Mouse (Mus musculus) liver, embryonic 13.5 days (tissue): Measurements from ENCODE around the gene AB124611. TPM values are rescaled to one million over a fixed set of nuclear protein-coding genes. Genes with fewer than 3 reads are reported as not detected.
A peak's percentile ranks its signal among the peaks of the same experiment; 100 is the strongest.
"Not testable (repeated sequence)": the region's sequence is repeated elsewhere in the genome, so short reads cannot be mapped to it uniquely, and the experiment has no call there.

Experiments
- ATAC-seq: fragments of 200-750 bp; cut with Nextera tagmentation; 2 replicates; pipeline ENCODE4 v1.8.0; 2017; ENCODE audit warnings: low read depth, mild to moderate bottlenecking, moderate number of reproducible peaks, moderate library complexity
- DNase-seq: peaks from one replicate; pipeline ENCODE4 v3.0.0; 2022
- H3K27ac ChIP-seq: fragments of 300-500 bp; sonication (generic); 2 replicates; pipeline ENCODE4 v1.5.1; 2015; ENCODE audit warnings: moderate library complexity, mild to moderate bottlenecking, inconsistent platforms
- H3K27me3 ChIP-seq: fragments of 300-500 bp; sonication (generic); 2 replicates; pipeline ENCODE4 v1.6.1; 2015; ENCODE audit warnings: mild to moderate bottlenecking, inconsistent platforms
- H3K36me3 ChIP-seq: fragments of 300-500 bp; sonication (generic); 2 replicates; pipeline ENCODE4 v1.6.1; 2015; ENCODE audit warnings: mild to moderate bottlenecking, inconsistent platforms
- H3K4me1 ChIP-seq: fragments of 300-500 bp; sonication (generic); replicated peaks from 2 replicates; pipeline ENCODE4 v1.6.1; 2015; ENCODE audit warnings: inconsistent platforms
- H3K4me2 ChIP-seq: fragments of 300-500 bp; sonication (generic); 2 replicates; pipeline ENCODE4 v1.6.1; 2015; ENCODE audit warnings: inconsistent platforms, mild to moderate bottlenecking, moderate library complexity
- H3K4me3 ChIP-seq: fragments of 300-500 bp; sonication (generic); replicated peaks from 2 replicates; pipeline ENCODE4 v1.5.1; 2015; ENCODE audit warnings: mild to moderate bottlenecking, inconsistent platforms
- H3K9ac ChIP-seq: fragments of 300-500 bp; sonication (generic); 2 replicates; pipeline ENCODE4 v1.6.1; 2015; ENCODE audit warnings: mild to moderate bottlenecking, inconsistent platforms
- H3K9me3 ChIP-seq: fragments of 300-500 bp; sonication (generic); replicated peaks from 2 replicates; pipeline ENCODE4 v1.6.1; 2016; ENCODE audit warnings: inconsistent platforms
- WGBS: fragments of 180-500 bp; shearing (Covaris S2); methylation state at CpG from one replicate; pipeline ENCODE4 v1.1.7; 2015; ENCODE audit not compliant: insufficient replicate concordance; 5-methylcytosine and 5-hydroxymethylcytosine counted together
- polyA plus RNA-seq: library from polyadenylated mRNA; unstranded; fragments of >200 nt; fragmentation: Nextera tagmentation; extraction: Ambion mirVana; gene quantifications from 2 replicates; pipeline ENCODE4 v1.2.1, GENCODE M21; 2015

The AB124611 gene
- polyA plus RNA-seq, 1 experiment from 2014 or later, result 4.1 TPM

DNA sequence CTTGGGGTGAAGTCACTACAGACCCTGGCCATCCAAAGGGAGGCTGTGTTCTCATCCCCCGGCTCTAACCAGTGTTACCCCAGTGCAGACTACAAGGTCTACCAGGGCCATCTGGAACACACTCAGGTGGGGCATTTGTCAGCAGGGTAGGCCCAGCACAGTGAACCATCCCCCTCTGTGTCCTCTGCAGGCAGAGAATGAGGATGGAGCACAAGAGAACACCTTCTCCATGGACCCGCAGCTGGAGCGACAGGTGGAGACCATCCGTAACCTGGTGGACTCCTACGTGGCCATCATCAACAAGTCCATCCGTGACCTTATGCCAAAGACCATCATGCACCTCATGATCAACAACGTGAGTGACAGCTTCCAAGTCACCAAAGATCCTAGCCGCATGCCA is 22.6 kb upstream of the AB124611 start:
- Histone ChIP-seq H3K4me2 (no peak overlapping the region), H3K4me3 (no peak overlapping the region), H3K9ac (no peak overlapping the region), H3K9me3 (no peaks in the 10 kb centered on the region), H3K27ac (no peak overlapping the region), H3K27me3 (no peaks in the 10 kb centered on the region), H3K36me3 (peaks cover 76% of the 10 kb centered on the region), H3K4me1 (no peaks in the 10 kb centered on the region)
- DNase-seq (no peak), ATAC-seq (no peak)
- 91% methylated on average over 8 of the region's 8 CpGs for WGBS

- DNase-seq (no peak), ATAC-seq (no peak)
- no peak overlapping the region for H3K27ac ChIP-seq
- no peaks in the 10 kb centered on the region for H3K27me3 ChIP-seq
- peaks cover 64% of the 10 kb centered on the region for H3K36me3 ChIP-seq
- no peak overlapping the region for H3K9ac ChIP-seq
- H3K4me3 ChIP-seq, result no peak overlapping the region
- no peak overlapping the region for H3K4me2 ChIP-seq
- H3K9me3 ChIP-seq, result no peaks in the 10 kb centered on the region
- peaks cover 21% of the 10 kb centered on the region for H3K4me1 ChIP-seq
These were observed 20.2 kb upstream of the AB124611 start for GRCm38 (mm10) chr9:21505767-21506166.

DNA sequence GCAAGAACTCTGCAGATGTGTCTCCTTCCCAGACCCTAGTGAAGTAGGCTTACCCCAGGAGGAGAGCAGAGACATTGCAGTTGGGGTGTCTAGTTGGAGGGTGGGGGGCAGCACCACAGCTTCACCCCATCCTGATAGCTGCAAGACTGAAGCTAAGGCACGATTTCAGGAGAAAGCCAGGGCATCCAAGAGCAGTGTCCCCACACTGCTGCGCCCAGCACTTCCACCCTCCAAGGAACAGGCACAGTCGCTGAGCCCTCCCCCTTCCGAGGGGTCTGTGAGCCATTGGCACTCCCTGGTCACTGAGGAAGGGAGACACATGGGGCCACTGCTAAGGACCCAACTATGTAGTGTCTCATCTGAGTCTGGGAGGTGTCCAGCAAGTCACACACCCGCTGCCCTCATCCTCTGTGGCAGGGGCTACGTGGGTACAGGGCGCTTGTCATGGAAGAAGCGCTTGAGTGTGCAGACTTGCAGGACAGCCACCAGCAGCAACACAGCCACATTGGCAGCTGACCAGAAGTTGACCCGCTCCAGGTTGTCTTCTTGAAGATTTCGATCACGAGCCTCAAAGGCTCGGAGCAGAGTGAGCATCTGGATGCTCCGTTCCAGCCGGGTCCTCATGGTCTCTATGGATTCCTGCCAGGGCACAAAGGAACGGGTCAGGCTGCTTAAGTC is 18.1 kb upstream of the AB124611 start:
- 86% methylated on average over 15 of the region's 15 CpGs for WGBS
- DNase-seq (no peak), ATAC-seq (no peak)
- no peaks in the 10 kb centered on the region for H3K27me3 ChIP-seq
- no peak overlapping the region for H3K9ac ChIP-seq
- no peak overlapping the region for H3K4me2 ChIP-seq
- no peak overlapping the region for H3K27ac ChIP-seq
- H3K36me3 ChIP-seq, result peaks cover 61% of the 10 kb centered on the region
- H3K9me3 ChIP-seq, result no peaks in the 10 kb centered on the region
- peaks cover 31% of the 10 kb centered on the region for H3K4me1 ChIP-seq
- no peak overlapping the region for H3K4me3 ChIP-seq

- Histone ChIP-seq H3K4me1 (peaks cover 31% of the 10 kb centered on the region), H3K27ac (peak overlapping the region; percentile 84; the same call in 1 of the 2 replicates), H3K4me2 (peak overlapping the region; percentile 79), H3K36me3 (peaks cover 51% of the 10 kb centered on the region), H3K9me3 (no peaks in the 10 kb centered on the region; the same call in 1 of the 2 replicates), H3K9ac (peak overlapping the region; percentile 78), H3K27me3 (no peaks in the 10 kb centered on the region), H3K4me3 (peak overlapping the region; percentile 79)
- ATAC-seq, result no peak
- 69% methylated on average over 7 of the region's 7 CpGs for WGBS
- DNase-seq, result no peak
These were observed 17.0 kb upstream of the AB124611 start for GRCm38 (mm10) chr9:21508871-21509404.

DNA sequence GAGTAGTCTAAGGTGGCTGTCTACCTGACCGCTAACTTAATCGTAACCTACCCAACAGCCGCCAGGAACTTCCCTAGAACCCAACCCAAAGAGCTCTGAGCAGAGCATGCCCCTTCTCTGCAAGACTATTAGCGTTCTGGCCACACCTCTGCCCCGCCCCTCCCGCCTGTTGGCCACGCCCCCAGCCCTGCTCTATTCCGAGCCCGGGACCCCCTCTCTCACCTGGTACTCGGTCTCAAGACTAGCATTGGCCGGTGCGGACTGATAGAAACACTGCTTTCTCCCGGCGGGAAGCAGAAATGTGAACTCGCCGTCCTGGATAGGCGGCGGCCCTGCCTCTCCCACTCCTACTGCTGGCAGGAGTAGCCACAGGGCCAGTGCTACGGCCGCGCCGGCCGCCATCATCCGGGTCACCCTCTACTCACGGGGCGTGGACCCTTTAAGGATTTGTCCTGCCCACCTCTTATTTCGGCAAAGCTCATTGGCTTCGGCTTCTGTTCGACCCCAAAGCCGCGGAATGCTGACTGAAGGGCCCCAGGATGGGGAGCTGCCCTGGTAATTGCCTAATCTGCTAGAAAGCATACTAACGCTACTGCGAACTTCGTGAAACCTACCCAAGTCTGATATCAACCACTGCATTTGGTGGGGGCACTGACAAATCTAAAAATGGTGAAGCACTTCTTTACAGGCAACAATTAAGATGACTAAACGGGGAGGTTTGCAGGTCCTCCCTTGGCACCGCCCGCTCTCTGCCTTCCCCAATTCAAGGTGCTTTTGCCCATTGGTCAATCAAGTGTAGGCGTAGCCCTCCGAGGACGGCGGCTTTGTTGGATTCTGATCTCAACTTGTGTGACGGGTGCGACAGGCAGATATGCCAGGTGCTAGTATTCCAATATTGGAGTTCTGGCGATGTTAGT is 15.9 kb upstream of the AB124611 start, which contains the start of gene Tmed1:
TSS of gene Tmed1 (minus strand) at position 481 of the 917 bp plus-strand sequence.
- ATAC-seq, result peak; percentile 94
- H3K27ac ChIP-seq, result peak within 1 kb of the TSS; percentile 84
- H3K4me2 ChIP-seq, result peak within 1 kb of the TSS; percentile 79
- no peaks in the 10 kb centered on the region for H3K27me3 ChIP-seq
- H3K9ac ChIP-seq, result peak within 1 kb of the TSS; percentile 78
- H3K9me3 ChIP-seq, result no peaks in the 10 kb centered on the region; the same call in 1 of the 2 replicates
- peaks cover 40% of the 10 kb centered on the region for H3K36me3 ChIP-seq
- H3K4me3 ChIP-seq, result peak within 1 kb of the TSS; percentile 79
- DNase-seq, result peak; percentile 90
- under 1% methylated on average over 44 of the region's 44 CpGs for WGBS
- H3K4me1 ChIP-seq, result peaks cover 37% of the 10 kb centered on the region

- Histone ChIP-seq H3K36me3 (peaks cover 34% of the 10 kb centered on the region), H3K4me2 (peak overlapping the region; percentile 79), H3K27me3 (no peaks in the 10 kb centered on the region), H3K9ac (peak overlapping the region; percentile 78), H3K27ac (peak overlapping the region; percentile 84), H3K4me1 (peaks cover 37% of the 10 kb centered on the region), H3K9me3 (no peaks in the 10 kb centered on the region; the same call in 1 of the 2 replicates), H3K4me3 (peak overlapping the region; percentile 79)
- 4% methylated on average over 7 of the region's 7 CpGs for WGBS
- no peak for DNase-seq
- no peak; the same call in 1 of the 2 replicates for ATAC-seq
These were observed 15.3 kb upstream of the AB124611 start for GRCm38 (mm10) chr9:21510689-21511015.

DNA sequence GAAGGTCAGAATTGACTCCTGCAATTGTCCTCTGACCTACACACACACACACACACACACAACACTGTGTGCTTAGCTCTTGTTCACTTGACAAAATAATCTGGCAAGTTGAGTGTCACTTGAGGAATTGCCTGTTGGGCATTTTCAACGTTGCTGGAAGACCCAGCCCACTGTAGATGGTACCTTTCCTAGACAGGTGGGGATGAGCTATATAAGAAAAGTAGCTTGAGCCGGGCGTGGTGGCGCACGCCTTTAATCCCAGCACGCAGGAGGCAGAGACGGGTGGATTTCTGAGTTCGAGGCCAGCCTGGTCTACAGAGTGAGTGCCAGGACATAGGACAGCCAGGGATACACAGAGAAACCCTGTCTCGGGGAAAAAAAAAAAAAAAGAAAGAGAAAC is 14.9 kb upstream of the AB124611 start:
- Histone ChIP-seq H3K4me1 (peaks cover 37% of the 10 kb centered on the region), H3K4me3 (peak overlapping the region; percentile 79), H3K27ac (peak overlapping the region; percentile 84), H3K9me3 (no peaks in the 10 kb centered on the region; the same call in 1 of the 2 replicates), H3K4me2 (peak overlapping the region; percentile 79), H3K9ac (peak overlapping the region; percentile 78), H3K36me3 (peaks cover 30% of the 10 kb centered on the region), H3K27me3 (no peaks in the 10 kb centered on the region)
- ATAC-seq, result no peak
- 69% methylated on average over 9 of the region's 9 CpGs for WGBS
- no peak for DNase-seq

DNA sequence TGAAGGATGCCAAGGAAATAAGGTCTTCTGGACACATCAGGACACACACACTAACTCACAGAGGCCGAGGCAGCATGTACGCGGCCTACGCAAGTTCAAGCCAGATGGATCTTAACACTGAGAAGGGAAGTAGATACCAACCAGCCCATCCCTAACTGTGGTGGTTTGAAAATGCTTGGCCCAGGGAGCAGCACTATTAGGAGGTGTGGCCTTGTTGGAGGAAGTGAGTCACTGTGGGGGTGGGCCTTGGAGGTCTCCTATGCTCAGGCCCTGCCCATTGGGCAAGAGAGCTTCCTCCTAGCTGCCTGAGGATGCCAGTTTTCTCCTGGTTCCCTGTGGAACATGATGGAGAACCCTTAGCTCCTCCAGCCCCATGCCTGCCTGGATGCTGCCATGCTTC is 12.5 kb upstream of the AB124611 start:
- no peak overlapping the region for H3K9ac ChIP-seq
- peaks cover 36% of the 10 kb centered on the region for H3K4me1 ChIP-seq
- DNase-seq, result no peak
- H3K27me3 ChIP-seq, result no peaks in the 10 kb centered on the region
- ATAC-seq, result no peak
- H3K4me2 ChIP-seq, result no peak overlapping the region
- 97% methylated on average over 4 of the region's 4 CpGs for WGBS
- no peak overlapping the region for H3K4me3 ChIP-seq
- H3K36me3 ChIP-seq, result peaks cover 6% of the 10 kb centered on the region
- H3K9me3 ChIP-seq, result no peaks in the 10 kb centered on the region; the same call in 1 of the 2 replicates
- H3K27ac ChIP-seq, result no peak overlapping the region

DNA sequence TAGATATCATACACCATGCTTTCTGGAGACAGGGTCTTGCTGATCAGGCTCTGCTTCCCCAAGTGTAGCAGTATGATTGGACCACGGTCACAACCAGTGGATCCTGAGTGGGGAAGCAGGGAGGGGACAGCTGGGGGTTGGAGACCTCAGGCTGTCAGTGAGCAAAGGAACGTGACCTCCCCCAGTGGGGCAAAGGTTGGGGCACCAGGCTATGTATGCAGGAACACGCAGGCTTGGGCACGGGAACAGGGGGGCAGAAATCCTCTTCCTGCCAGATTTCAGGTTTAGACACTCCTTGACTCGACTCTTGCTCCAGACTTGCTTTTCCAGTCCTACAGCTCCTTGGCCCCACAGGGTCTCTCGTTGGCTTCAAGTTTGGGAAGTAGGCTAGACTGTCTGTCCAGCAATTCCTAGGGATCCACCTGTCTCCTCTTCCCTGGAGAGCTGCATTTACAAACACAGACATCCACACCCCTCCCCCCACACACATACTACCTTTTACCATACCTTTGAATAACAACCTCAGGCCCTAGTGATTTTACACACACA is 8.0 kb upstream of the AB124611 start:
- H3K27me3 ChIP-seq, result no peaks in the 10 kb centered on the region
- no peak overlapping the region for H3K4me3 ChIP-seq
- WGBS, result 65% methylated on average over 6 of the region's 6 CpGs
- ATAC-seq (no peak), DNase-seq (no peak)
- no peak overlapping the region for H3K9ac ChIP-seq
- no peak overlapping the region for H3K4me2 ChIP-seq
- no peaks in the 10 kb centered on the region; the same call in 1 of the 2 replicates for H3K9me3 ChIP-seq
- H3K4me1 ChIP-seq, result peaks cover 6% of the 10 kb centered on the region
- H3K27ac ChIP-seq, result no peak overlapping the region
- H3K36me3 ChIP-seq, result no peaks in the 10 kb centered on the region

DNA sequence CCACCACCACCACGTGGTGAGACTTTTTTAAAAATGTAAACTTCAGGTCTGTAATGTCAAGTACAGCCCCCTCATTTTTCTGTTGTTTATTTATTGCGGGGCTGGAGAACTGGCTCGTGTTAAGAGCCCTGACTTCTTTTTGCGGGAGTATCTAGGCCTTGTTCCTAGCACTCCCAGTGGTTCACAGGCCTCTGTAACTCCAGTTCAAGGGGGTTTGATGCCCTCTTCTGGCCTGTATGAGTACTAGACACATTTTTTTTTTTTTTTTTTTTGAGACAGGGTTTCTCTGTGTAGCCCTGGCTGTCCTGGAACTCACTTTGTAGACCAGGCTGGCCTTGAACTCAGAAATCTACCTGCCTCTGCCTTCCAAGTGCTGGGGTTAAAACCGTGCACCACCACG is 7.3 kb upstream of the AB124611 start:
- not testable (repeated sequence) for H3K36me3 ChIP-seq, H3K4me2 ChIP-seq, H3K9ac ChIP-seq, H3K27me3 ChIP-seq, H3K4me3 ChIP-seq, H3K9me3 ChIP-seq, DNase-seq, ATAC-seq, H3K4me1 ChIP-seq, H3K27ac ChIP-seq
- 71% methylated on average over 6 of the region's 6 CpGs for WGBS
